Mouse (Mus musculus) kidney, embryonic 15.5 days (tissue): ENCODE results near the gene Rgs14. TPM values are rescaled to one million over a fixed set of nuclear protein-coding genes. Genes with fewer than 3 reads are reported as not detected.

Experiments
- ATAC-seq: fragments of 200-750 bp; cut with Nextera tagmentation; replicated peaks from 2 replicates; pipeline ENCODE4 v1.8.0; 2017; ENCODE audit warnings: moderate TSS enrichment; ENCODE audit not compliant: low FRiP score
- H3K27ac ChIP-seq: fragments of 300-500 bp; sonication (generic); 2 replicates; pipeline ENCODE4 v1.5.1; 2015; ENCODE audit warnings: mild to moderate bottlenecking, inconsistent platforms
- H3K27me3 ChIP-seq: fragments of 300-500 bp; sonication (generic); 2 replicates; pipeline ENCODE4 v1.6.1; 2015; ENCODE audit warnings: inconsistent platforms
- H3K36me3 ChIP-seq: fragments of 300-500 bp; sonication (generic); 2 replicates; pipeline ENCODE4 v1.6.1; 2015; ENCODE audit warnings: inconsistent platforms
- H3K4me1 ChIP-seq: fragments of 300-500 bp; sonication (generic); 2 replicates; pipeline ENCODE4 v1.6.1; 2015; ENCODE audit warnings: inconsistent platforms
- H3K4me2 ChIP-seq: fragments of 300-500 bp; sonication (generic); 2 replicates; pipeline ENCODE4 v1.6.1; 2015; ENCODE audit warnings: moderate library complexity, mild to moderate bottlenecking, inconsistent platforms
- H3K4me3 ChIP-seq: fragments of 300-500 bp; sonication (generic); replicated peaks from 2 replicates; pipeline ENCODE4 v1.5.1; 2015; ENCODE audit warnings: mild to moderate bottlenecking, inconsistent platforms
- H3K9ac ChIP-seq: fragments of 300-500 bp; sonication (generic); 2 replicates; pipeline ENCODE4 v1.6.1; 2015; ENCODE audit warnings: mild to moderate bottlenecking, inconsistent platforms
- H3K9me3 ChIP-seq: fragments of 300-500 bp; sonication (generic); replicated peaks from 2 replicates; pipeline ENCODE4 v1.6.1; 2016; ENCODE audit warnings: inconsistent platforms
- WGBS: fragments of 180-500 bp; shearing (Covaris S2); methylation state at CpG from one replicate; pipeline ENCODE4 v1.1.7; 2015; ENCODE audit warnings: mixed read lengths; 5-methylcytosine and 5-hydroxymethylcytosine counted together
- polyA plus RNA-seq: library from polyadenylated mRNA; unstranded; fragments of >200 nt; fragmentation: Nextera tagmentation; extraction: Ambion mirVana; gene quantifications from 2 replicates; pipeline ENCODE4 v1.2.1, GENCODE M21; 2015

The Rgs14 gene
- polyA plus RNA-seq, 1 experiment from 2014 or later: 1.1 TPM

DNA sequence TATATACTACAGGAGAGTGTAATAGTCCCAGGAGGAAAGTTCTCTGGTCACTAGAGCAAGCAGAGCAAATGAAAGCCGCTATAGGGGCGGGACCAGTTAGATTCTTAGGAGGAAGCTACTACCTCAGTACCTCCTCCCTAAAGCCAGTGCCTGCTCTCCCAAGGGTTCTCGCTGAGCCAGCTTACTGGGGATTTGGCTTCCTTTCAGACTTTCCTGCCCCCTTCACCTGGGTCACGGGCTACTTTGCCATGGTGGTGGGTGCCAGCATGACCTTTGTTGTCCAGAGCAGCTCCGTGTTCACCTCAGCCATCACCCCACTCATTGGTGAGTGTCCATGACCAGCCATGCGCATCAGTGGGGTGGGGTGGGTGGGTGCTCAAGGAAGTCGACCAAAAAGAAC is 42.3 kb downstream of the Rgs14 start:
- Histone ChIP-seq H3K36me3 (no peaks in the 10 kb centered on the region), H3K27me3 (peaks cover 22% of the 10 kb centered on the region), H3K4me3 (no peak overlapping the region), H3K27ac (no peak overlapping the region), H3K4me1 (peaks cover 8% of the 10 kb centered on the region), H3K4me2 (no peak overlapping the region), H3K9me3 (no peaks in the 10 kb centered on the region), H3K9ac (no peak overlapping the region)
- 63% methylated on average over 7 of the region's 7 CpGs for WGBS
- ATAC-seq: no peak

- peaks cover 22% of the 10 kb centered on the region for H3K27me3 ChIP-seq
- H3K27ac ChIP-seq: no peak overlapping the region
- ATAC-seq: no peak
- no peaks in the 10 kb centered on the region for H3K36me3 ChIP-seq
- H3K9me3 ChIP-seq: no peaks in the 10 kb centered on the region
- H3K4me1 ChIP-seq: peaks cover 8% of the 10 kb centered on the region
- H3K4me3 ChIP-seq: no peak overlapping the region
- H3K9ac ChIP-seq: no peak overlapping the region
- H3K4me2 ChIP-seq: no peak overlapping the region
- 74% methylated on average over 13 of the region's 13 CpGs for WGBS
Observed at GRCm38 (mm10) chr13:55412643-55413307, 43.2 kb downstream of the Rgs14 start.

GRCm38 (mm10) chr13:55413333-55413732 is 43.8 kb downstream of the Rgs14 start:
- H3K27me3 ChIP-seq: peaks cover 27% of the 10 kb centered on the region
- H3K27ac ChIP-seq: no peak overlapping the region
- H3K4me1 ChIP-seq: peaks cover 14% of the 10 kb centered on the region
- no peaks in the 10 kb centered on the region for H3K36me3 ChIP-seq
- H3K4me3 ChIP-seq: no peak overlapping the region
- H3K9me3 ChIP-seq: no peaks in the 10 kb centered on the region
- H3K4me2 ChIP-seq: no peak overlapping the region
- 83% methylated on average over 12 of the region's 12 CpGs for WGBS
- ATAC-seq: no peak
- no peak overlapping the region for H3K9ac ChIP-seq

- H3K9me3 ChIP-seq: no peaks in the 10 kb centered on the region
- peak within 1 kb of the TSS; percentile 73 for H3K4me2 ChIP-seq
- WGBS: 11% methylated on average over 41 of the region's 41 CpGs
- peak; percentile 68 for ATAC-seq
- peak within 1 kb of the TSS; percentile 35; the same call in 1 of the 2 replicates for H3K9ac ChIP-seq
- no peak within 1 kb of the TSS for H3K27ac ChIP-seq
- peaks cover 15% of the 10 kb centered on the region for H3K4me1 ChIP-seq
- H3K27me3 ChIP-seq: peaks cover 42% of the 10 kb centered on the region
- H3K36me3 ChIP-seq: no peaks in the 10 kb centered on the region
- peak within 1 kb of the TSS; percentile 43 for H3K4me3 ChIP-seq
Observed at GRCm38 (mm10) chr13:55414743-55415380, 45.3 kb downstream of the Rgs14 start, which contains the start of gene Pfn3. Pfn3 (minus strand) TSS chr13:55415232.

DNA sequence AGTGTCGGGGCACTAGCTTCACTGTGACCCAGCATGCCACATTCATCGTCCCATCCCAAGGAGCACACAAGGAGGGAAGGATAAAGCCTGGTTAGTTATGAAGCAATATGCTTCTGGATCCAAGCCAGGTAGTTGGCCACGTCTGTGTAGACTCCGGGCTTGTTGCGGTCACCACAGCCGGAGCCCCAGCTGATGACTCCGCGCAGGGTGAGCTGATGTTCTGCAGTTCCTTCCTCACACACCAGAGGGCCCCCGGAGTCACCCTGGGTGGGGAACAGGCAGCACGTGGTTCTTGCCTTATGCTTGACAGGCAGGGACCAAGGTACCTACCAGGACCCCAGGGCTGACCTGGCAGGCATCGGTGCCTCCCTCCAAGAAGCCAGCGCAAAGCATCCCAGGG is 48.5 kb downstream of the Rgs14 start:
- Histone ChIP-seq H3K36me3 (no peaks in the 10 kb centered on the region), H3K27ac (no peak overlapping the region), H3K4me1 (peaks cover 31% of the 10 kb centered on the region), H3K4me3 (no peak overlapping the region), H3K4me2 (0 out of 2 replicates have a peak overlapping the region, but pooled peaks have one; percentile 5), H3K9ac (no peak overlapping the region), H3K9me3 (no peaks in the 10 kb centered on the region), H3K27me3 (peaks cover 70% of the 10 kb centered on the region)
- ATAC-seq: peak; percentile 68; the same call in 1 of the 2 replicates
- WGBS: 6% methylated on average over 12 of the region's 12 CpGs

- Histone ChIP-seq H3K9me3 (no peaks in the 10 kb centered on the region), H3K9ac (no peak overlapping the region), H3K4me2 (no peak overlapping the region), H3K36me3 (no peaks in the 10 kb centered on the region), H3K27ac (no peak overlapping the region), H3K27me3 (peaks cover 59% of the 10 kb centered on the region), H3K4me1 (peaks cover 31% of the 10 kb centered on the region), H3K4me3 (no peak overlapping the region)
- ATAC-seq: no peak
- 74% methylated on average over 5 of the region's 5 CpGs for WGBS
Observed at GRCm38 (mm10) chr13:55419142-55419541, 49.6 kb downstream of the Rgs14 start.

- peaks cover 23% of the 10 kb centered on the region for H3K4me1 ChIP-seq
- 0 out of 2 replicates have a peak, but pooled peaks have one; percentile 15 for ATAC-seq
- peak overlapping the region; percentile 30 for H3K4me3 ChIP-seq
- no peak overlapping the region for H3K27ac ChIP-seq
- no peak overlapping the region for H3K9ac ChIP-seq
- peak overlapping the region; percentile 56 for H3K4me2 ChIP-seq
- peaks cover 50% of the 10 kb centered on the region for H3K27me3 ChIP-seq
- no peaks in the 10 kb centered on the region for H3K36me3 ChIP-seq
- 30% methylated on average over 51 of the region's 51 CpGs for WGBS
- H3K9me3 ChIP-seq: no peaks in the 10 kb centered on the region
Observed at GRCm38 (mm10) chr13:55420018-55420932, 50.7 kb downstream of the Rgs14 start.

DNA sequence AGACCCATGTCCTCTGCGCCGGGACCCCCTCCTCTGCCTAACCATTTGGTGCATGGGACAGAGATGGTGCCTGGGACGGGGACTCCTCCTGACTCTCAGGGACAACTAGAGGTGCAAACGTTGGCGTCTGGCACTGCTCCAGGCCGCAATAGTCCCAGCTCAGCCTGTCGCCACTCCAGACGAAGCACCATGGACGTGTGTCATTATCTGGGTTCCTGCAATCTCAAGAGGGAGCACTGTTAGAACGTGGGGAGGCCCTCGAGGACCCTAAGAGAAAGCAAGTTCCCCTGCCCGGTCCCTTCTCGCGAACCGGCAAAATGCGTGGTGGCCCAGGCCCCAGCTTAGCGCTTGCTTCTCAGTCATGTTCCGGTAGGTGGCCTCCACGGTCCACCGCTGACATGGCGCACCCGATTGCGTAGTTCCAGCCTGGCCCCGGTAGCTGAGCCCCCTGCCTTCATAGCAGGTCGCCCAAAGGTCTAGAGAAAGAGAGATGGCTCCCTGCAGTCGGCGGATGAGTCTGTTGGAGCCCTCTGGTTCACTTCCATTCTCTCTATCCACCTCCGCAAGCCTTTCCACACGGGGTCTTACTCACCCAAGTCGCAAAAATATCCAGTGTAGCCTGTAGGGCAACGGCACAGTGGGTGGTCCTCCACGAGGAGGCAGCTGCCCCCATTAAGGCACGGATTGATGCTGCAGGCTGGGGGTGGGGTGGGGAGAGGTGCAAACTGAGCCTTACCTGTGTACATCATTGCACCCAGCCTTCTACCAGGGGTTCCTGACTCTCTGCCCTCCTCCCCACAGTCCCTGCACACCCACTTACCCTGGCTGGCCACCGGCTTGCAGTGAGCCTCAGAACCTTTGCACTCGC is 51.6 kb downstream of the Rgs14 start:
- 12% methylated on average over 35 of the region's 35 CpGs for WGBS
- no peaks in the 10 kb centered on the region for H3K36me3 ChIP-seq
- H3K4me2 ChIP-seq: peak overlapping the region; percentile 56
- no peak overlapping the region; the same call in 1 of the 2 replicates for H3K9ac ChIP-seq
- peaks cover 50% of the 10 kb centered on the region for H3K27me3 ChIP-seq
- no peaks in the 10 kb centered on the region for H3K9me3 ChIP-seq
- H3K4me1 ChIP-seq: peaks cover 23% of the 10 kb centered on the region
- peak; percentile 34; the same call in 1 of the 2 replicates for ATAC-seq
- H3K27ac ChIP-seq: no peak overlapping the region
- peak overlapping the region; percentile 30 for H3K4me3 ChIP-seq

DNA sequence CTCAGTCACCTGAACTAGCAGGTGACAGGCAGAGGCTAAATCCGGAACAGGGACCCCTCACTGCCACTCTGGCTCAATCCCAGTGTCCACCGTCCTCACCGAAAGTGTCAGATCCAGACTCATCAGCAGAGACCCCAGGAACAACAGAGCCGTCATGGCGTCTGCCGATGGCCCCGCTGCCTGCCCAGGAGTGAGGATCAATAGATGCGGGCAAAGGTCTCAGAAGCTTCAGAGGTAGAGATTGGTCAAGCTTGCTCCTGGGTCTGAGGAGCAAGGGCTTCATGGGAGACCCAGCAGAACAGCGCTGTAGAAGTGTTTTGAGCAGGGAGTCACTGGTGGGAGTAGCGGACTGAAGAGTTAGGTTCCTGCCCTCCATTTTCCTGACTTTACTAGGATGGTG is 57.1 kb downstream of the Rgs14 start, which contains the start of gene F12:
F12 (minus strand) TSS at position 181 of the 400 bp plus-strand sequence.
- no peaks in the 10 kb centered on the region for H3K36me3 ChIP-seq
- H3K4me1 ChIP-seq: peaks cover 1% of the 10 kb centered on the region
- 90% methylated on average over 10 of the region's 10 CpGs for WGBS
- H3K4me2 ChIP-seq: no peak within 1 kb of the TSS
- H3K4me3 ChIP-seq: no peak within 1 kb of the TSS
- H3K27me3 ChIP-seq: peaks cover 12% of the 10 kb centered on the region
- H3K27ac ChIP-seq: no peak within 1 kb of the TSS
- H3K9me3 ChIP-seq: no peaks in the 10 kb centered on the region
- no peak for ATAC-seq
- H3K9ac ChIP-seq: no peak within 1 kb of the TSS

GRCm38 (mm10) chr13:55429226-55429888 is 59.8 kb downstream of the Rgs14 start:
- H3K4me3 ChIP-seq: no peak overlapping the region
- H3K27ac ChIP-seq: no peak overlapping the region
- no peaks in the 10 kb centered on the region for H3K36me3 ChIP-seq
- WGBS: 57% methylated on average over 12 of the region's 12 CpGs
- no peaks in the 10 kb centered on the region for H3K4me1 ChIP-seq
- no peaks in the 10 kb centered on the region for H3K27me3 ChIP-seq
- H3K9me3 ChIP-seq: no peaks in the 10 kb centered on the region
- H3K9ac ChIP-seq: no peak overlapping the region
- ATAC-seq: no peak
- no peak overlapping the region for H3K4me2 ChIP-seq

DNA sequence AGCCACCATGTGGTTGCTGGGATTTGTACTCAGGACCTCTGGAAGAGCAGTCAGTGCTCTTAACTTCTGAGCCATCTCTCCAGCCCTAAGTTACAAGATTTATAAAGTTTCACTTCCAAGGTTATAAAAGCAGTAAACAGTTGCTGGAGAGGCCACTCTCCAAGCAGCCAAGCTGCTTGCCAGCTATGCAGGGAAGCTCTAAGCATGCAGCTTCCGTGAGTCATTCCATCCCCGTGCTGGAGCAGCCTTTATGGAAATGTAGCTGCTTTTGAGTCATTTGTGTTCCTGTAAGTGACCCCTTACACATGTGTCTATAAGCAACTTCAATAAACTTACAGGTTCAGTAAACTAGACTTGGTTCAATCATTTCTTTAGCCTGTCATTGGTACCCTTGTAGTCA is 61.0 kb downstream of the Rgs14 start:
- H3K27me3 ChIP-seq: no peaks in the 10 kb centered on the region
- H3K4me2 ChIP-seq: no peak overlapping the region
- no peaks in the 10 kb centered on the region for H3K4me1 ChIP-seq
- no peak overlapping the region for H3K9ac ChIP-seq
- H3K27ac ChIP-seq: no peak overlapping the region
- H3K9me3 ChIP-seq: no peaks in the 10 kb centered on the region
- ATAC-seq: no peak
- no peak overlapping the region for H3K4me3 ChIP-seq
- H3K36me3 ChIP-seq: no peaks in the 10 kb centered on the region
- WGBS: 79% methylated on average over 2 of the region's 2 CpGs
